Mouse (Mus musculus) right cerebral cortex, postnatal 4 days (tissue): ENCODE measurements around the gene Olfr887.

ENCODE experiments used
- DNase-seq: peaks from one replicate; pipeline ENCODE4 v3.0.0-alpha.2; 2022

The Olfr887 gene

DNA sequence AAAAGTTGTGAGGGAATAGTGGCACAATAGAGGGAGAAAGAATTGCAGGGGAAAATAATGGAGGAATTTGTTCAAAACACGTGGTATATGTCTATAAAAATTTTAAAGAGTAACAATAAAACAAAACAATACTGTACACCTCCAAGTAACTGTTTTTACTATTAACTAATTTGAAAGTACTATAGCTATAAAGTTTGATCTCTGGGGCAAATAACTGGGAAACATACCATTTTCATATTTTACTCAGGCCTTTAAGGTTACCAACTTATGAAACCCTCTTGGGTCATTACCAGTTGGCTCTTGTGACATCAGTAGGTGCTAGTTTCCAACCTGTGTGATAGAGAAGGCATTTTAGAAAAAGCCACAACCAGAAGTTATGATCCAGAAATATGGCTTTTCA is at the start of gene Olfr887:
Gene Olfr887 (plus strand): TSS at position 301 of the 400 bp plus-strand sequence.
- DNase-seq: no peak

DNA sequence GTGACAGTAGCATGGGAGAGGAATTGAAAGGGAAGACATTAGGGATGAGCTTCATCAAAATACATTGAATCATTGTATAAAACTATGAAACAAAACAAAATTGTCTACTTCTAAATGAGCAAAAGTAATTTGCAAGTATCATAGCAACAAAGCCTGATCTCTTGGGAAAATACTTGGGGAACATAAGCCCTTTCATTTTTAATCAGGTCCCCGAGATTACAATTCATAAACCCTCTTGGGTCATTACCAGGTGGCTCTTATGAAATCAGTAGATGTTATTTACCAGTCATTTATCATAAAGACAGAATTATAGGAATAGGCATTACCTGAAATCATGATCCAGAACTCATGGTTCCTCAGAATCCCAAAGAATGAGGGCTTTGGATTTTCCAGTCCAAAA is 37.6 kb upstream of the Olfr887 start, which contains the start of gene Olfr884:
Gene Olfr884 (plus strand): TSS at position 301 of the 400 bp plus-strand sequence.
- no peak for DNase-seq

DNA sequence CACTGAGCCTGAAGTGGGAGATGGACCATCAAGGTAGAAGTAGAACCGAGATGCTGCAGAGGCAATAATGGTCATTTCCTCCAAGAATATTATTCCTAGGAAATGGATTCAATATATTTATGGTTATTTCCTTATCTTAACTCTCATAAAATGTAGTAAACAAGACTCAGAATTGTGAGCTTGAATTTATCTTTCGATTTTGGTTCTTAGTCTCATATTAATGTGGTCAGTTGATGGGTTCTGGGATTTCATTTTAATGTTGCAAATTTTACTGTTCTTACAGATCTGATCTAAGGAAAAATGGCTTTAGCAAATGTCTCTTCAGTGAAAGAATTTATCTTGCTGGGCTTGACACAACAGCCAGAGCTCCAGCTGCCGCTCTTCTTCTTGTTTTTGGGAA is 22.9 kb upstream of the Olfr887 start, which contains the start of gene Olfr885:
Gene Olfr885 (plus strand): TSS at position 301 of the 400 bp plus-strand sequence.
- no peak for DNase-seq

DNA sequence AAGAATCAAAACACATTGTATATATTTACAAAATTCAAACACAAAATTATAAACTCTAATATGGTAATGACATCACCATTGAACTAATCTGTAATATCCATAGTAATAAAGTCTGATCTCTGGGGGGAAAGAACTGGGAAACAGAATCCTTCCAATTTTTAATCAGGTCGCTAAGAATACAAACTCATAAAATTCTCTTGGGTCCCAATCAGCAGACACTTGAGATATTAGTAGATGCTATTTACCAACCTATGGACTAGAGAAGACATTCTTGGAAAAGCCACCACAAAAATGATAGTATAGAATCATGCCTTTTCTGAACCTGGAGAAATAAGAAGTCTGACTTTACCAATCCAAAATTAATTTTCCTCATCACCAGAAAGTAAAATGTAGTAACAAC is 24.0 kb downstream of the Olfr887 start, which contains the start of gene Olfr888:
Gene Olfr888 (plus strand): TSS at position 301 of the 400 bp plus-strand sequence.
- DNase-seq: no peak

DNA sequence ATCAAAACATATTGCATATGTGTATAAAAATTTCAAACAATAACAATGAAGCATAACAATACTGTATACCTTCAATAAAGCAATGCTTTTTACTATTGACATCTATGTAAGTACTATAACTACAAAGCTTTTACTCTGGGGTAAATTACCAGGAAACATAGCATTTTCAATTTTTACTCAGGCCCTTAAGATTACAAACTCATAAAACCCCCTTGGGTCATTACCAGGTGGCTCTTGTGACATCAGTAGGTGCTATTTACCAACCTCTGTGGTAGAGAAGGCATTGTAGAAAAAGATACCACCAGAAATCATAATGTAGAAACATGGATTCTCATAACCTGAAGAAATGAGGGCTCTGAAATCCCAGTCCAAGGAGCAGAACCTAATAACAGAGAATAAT is 31.0 kb downstream of the Olfr887 start, which contains the start of gene Olfr889:
Gene Olfr889 (plus strand): TSS at position 301 of the 400 bp plus-strand sequence.
- DNase-seq: no peak
